Mouse (Mus musculus): ENCODE results near the gene Naaladl2.

DNA sequence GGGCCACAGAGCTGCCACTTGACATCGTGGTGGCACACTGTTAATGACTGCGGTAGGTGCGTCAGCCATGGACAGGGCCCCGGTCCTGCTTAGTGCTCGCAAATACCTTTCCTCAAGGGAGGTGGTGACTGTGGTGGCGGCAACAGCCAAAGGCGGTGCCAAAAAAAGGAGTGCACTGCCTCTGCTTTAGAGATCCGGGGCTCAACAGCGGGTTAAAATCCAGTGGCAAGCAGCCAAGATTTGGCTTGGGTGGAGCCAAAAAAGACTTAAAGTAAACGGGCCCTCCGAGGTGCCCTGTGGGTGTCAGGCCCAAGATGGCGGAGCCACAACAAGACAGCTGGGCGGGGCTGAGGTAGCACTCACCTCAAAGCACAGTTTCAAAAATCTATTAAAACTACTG is 7.7 kb upstream of the Naaladl2 start:
- TF ChIP-seq TAL1 (IDR thresholded peaks at IDR 0.05; ENCODE audit: low read length) (no peak), GATA1 (IDR thresholded peaks at IDR 0.05; ENCODE audit: low read length) (no peak)

All from erythroblast, embryonic 14.5 days (primary cell).